Mouse (Mus musculus): ENCODE results near the gene H2-M10.5.
"Not testable (repeated sequence)": the region's sequence is repeated elsewhere in the genome, so short reads cannot be mapped to it uniquely, and the experiment has no call there.

DNA sequence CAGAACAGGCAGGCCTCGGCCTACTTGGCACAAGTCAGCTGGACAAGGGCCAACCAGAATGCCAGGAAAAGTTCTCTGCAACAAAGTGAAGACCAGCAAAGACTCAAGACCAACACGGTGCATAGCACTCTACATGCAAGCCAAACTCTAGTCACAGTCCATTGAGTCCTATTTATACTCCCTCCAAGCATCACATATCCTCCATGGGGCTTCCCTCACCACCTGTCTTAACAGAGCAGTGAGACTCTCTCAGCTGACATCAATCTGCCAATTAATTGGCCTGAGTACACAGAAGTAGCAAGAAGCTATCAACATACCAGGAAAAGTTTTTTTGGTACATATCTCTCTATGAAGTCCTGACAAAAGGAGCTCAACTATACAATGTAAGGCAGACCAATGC, 7.3 kb upstream of the H2-M10.5 start:
- TF ChIP-seq CTCF (conservative IDR thresholded peaks at IDR 0.05; ENCODE audit: low read length); NANOG (IDR thresholded peaks at IDR 0.05; ENCODE audit: borderline replicate concordance, low read length); POU5F1 (IDR thresholded peaks at IDR 0.05; ENCODE audit: borderline replicate concordance, low read length): not testable (repeated sequence)

Data from E14TG2a.4 (cell line).